Mouse (Mus musculus) embryonic facial prominence, embryonic 13.5 days (tissue): Measurements from ENCODE around the gene Cdca4. TPM values are rescaled to one million over a fixed set of nuclear protein-coding genes. Genes with fewer than 3 reads are reported as not detected.
"Not testable (repeated sequence)": the region's sequence is repeated elsewhere in the genome, so short reads cannot be mapped to it uniquely, and the experiment has no call there.

Source experiments
- ATAC-seq: fragments of 200-750 bp; cut with Nextera tagmentation; 2 replicates; pipeline ENCODE4 v1.8.0; 2017; ENCODE audit warnings: low read depth; ENCODE audit not compliant: insufficient number of reproducible peaks, insufficient read depth, low FRiP score, low TSS enrichment
- H3K27ac ChIP-seq: fragments of 300-500 bp; sonication (generic); 2 replicates; pipeline ENCODE4 v1.5.1; 2015; ENCODE audit warnings: moderate library complexity, mild to moderate bottlenecking, inconsistent platforms
- H3K27me3 ChIP-seq: fragments of 300-500 bp; sonication (generic); 2 replicates; pipeline ENCODE4 v1.6.1; 2015; ENCODE audit warnings: mild to moderate bottlenecking, inconsistent platforms
- H3K36me3 ChIP-seq: fragments of 300-500 bp; sonication (generic); 2 replicates; pipeline ENCODE4 v1.6.1; 2015; ENCODE audit warnings: mild to moderate bottlenecking, inconsistent platforms
- H3K4me1 ChIP-seq: fragments of 300-500 bp; sonication (generic); 2 replicates; pipeline ENCODE4 v1.6.1; 2015; ENCODE audit warnings: inconsistent platforms
- H3K4me2 ChIP-seq: fragments of 300-500 bp; sonication (generic); 2 replicates; pipeline ENCODE4 v1.6.1; 2015; ENCODE audit warnings: moderate library complexity, mild to moderate bottlenecking, inconsistent platforms
- H3K4me3 ChIP-seq: fragments of 300-500 bp; sonication (generic); 2 replicates; pipeline ENCODE4 v1.5.1; 2015; ENCODE audit warnings: mild to moderate bottlenecking, inconsistent platforms
- H3K9ac ChIP-seq: fragments of 300-500 bp; sonication (generic); 2 replicates; pipeline ENCODE4 v1.6.1; 2015; ENCODE audit warnings: mild to moderate bottlenecking, inconsistent platforms
- H3K9me3 ChIP-seq: fragments of 300-500 bp; sonication (generic); 2 replicates; pipeline ENCODE4 v1.6.1; 2016; ENCODE audit warnings: inconsistent platforms
- WGBS: fragments of 180-500 bp; shearing (Covaris S2); methylation state at CpG from one replicate; pipeline ENCODE4 v1.1.7; 2015; ENCODE audit warnings: mixed read lengths; 5-methylcytosine and 5-hydroxymethylcytosine counted together
- polyA plus RNA-seq: library from polyadenylated mRNA; unstranded; fragments of >200 nt; fragmentation: Nextera tagmentation; extraction: Ambion mirVana; gene quantifications from 2 replicates; pipeline ENCODE4 v1.2.1, GENCODE M21; 2015

The Cdca4 gene
- polyA plus RNA-seq, 1 experiment from 2014 or later = 147 TPM

DNA sequence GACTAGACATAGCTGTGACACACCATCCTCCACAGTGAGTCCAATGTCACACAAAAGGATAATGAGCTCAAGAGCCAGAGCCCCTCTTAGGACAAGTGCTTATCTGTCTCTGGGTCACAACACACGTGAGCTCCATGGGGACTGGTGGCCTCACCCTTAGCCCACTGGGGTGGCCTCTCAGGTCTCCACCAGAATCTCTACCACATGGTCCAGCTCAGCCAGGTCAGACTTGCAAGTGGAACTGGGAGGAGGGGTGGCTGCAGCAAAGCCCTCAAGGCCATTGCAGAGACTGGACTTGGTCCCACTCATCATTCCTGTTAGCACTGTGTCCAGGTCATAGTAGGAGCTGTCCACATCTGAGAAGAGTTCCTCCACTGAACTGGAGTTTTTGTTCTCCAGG, 8.0 kb downstream of the Cdca4 start:
- H3K9ac ChIP-seq = no peak overlapping the region
- H3K27me3 ChIP-seq = no peaks in the 10 kb centered on the region
- no peak overlapping the region for H3K4me2 ChIP-seq
- peaks cover 41% of the 10 kb centered on the region for H3K4me1 ChIP-seq
- peaks cover 85% of the 10 kb centered on the region for H3K36me3 ChIP-seq
- no peak for ATAC-seq
- H3K4me3 ChIP-seq = no peak overlapping the region
- WGBS = 61% methylated on average over 1 of the region's 1 CpGs
- no peak overlapping the region for H3K27ac ChIP-seq
- no peaks in the 10 kb centered on the region for H3K9me3 ChIP-seq

DNA sequence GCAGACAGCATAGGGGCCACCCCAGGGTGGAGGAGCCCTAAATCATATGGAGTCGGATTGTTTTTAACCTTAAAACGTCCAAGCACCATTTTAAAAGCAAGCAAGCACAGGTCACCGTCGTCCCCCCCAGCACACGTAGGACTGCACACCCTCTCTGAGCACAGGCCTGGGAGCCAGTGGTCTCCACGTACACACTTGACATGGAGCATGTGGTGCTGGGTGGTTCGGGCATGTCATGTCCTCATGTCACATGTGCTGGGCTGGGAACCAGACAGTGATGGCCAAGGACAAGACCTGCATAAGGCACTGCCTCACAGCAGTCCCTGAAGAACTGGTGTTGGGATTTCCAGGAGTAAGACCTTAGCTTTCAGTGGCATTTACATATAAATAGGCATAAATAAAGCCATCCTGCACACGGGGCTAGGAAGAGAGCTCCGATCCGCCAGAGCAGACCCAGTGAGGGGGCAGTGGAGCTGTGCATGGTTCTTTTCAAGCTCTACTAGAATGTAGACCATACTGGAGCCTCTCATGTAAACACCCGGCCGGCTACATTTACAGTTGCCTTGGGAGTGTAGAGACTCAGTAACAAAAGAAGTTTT, 8.7 kb downstream of the Cdca4 start:
- H3K4me3 ChIP-seq = no peak overlapping the region
- peaks cover 85% of the 10 kb centered on the region for H3K36me3 ChIP-seq
- H3K9me3 ChIP-seq = no peaks in the 10 kb centered on the region
- H3K27ac ChIP-seq = no peak overlapping the region
- ATAC-seq = no peak
- H3K4me1 ChIP-seq = peaks cover 37% of the 10 kb centered on the region
- H3K27me3 ChIP-seq = no peaks in the 10 kb centered on the region
- WGBS = 88% methylated on average over 12 of the region's 12 CpGs
- H3K9ac ChIP-seq = no peak overlapping the region
- no peak overlapping the region for H3K4me2 ChIP-seq

DNA sequence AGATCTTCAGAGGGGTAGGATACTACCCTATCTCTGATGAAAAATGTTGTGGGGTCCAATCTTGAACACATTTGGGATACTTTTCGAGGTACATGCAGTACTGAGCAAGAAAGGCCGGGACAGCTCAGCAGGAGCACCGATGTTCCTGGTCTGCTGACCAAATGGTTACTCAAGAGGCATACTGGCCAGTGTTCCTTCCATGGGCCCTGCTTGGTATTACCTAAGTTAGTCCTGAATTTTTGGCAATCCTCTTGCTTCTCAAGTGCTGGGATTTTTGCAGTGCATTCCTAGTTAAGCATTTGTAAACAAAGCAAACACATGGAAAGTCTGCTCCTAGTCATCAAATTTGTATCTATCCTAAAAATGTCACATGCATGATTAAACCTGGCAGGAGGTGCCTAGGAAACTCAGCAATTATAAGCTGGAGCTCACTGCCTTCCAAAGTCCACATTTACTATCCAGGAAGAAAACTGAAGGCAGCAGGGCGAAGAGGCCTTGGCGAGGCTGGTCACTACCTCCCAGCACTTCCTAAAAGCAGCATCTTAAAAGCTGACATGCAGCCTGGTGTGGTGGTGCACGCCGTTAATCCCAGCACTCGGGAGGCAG, 10.1 kb downstream of the Cdca4 start:
- Histone ChIP-seq H3K36me3 (peaks cover 88% of the 10 kb centered on the region), H3K27me3 (no peaks in the 10 kb centered on the region), H3K9me3 (no peaks in the 10 kb centered on the region), H3K4me3 (no peak overlapping the region), H3K27ac (no peak overlapping the region), H3K9ac (no peak overlapping the region), H3K4me2 (no peak overlapping the region), H3K4me1 (peaks cover 29% of the 10 kb centered on the region)
- ATAC-seq = no peak
- WGBS = 92% methylated on average over 8 of the region's 8 CpGs

DNA sequence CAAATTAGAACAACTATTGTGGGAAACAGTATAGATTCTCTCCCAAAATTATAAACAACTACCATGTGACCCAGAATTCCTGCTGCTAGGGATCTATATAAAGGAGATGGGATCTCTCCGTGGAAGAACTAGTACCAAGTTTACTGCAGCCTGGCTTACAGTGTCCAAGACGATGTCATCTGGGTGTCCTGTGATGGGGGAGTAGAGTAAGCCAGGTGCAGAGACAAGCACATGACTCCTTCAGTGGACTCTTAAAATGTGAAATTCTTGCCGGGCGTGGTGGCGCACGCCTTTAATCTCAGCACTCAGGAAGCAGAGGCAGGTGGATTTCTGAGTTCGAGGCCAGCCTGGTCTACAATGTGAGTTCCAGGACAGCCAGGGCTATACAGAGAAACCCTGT, 12.4 kb downstream of the Cdca4 start:
- H3K36me3 ChIP-seq = peaks cover 80% of the 10 kb centered on the region
- 83% methylated on average over 7 of the region's 7 CpGs for WGBS
- ATAC-seq = not testable (repeated sequence)

DNA sequence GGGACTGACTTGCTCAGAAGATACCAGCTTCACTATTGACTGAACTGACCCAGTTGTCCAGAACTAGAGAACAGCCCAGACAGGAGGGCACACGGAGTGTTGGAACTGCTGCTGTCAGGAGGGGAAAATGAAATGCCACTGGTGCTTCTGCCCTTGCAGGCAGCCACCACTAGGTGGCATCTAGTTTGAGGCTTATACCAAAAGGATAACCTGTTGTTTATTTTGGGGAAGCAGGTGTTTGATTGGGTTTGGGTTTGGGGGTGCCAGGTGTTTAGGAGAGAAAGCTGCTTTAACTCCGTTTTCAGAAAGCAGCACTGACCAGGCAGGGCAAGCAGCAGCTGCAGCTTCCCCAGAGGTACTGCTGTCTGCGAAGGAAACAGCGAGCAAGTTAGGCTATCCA, 12.9 kb downstream of the Cdca4 start:
- WGBS = 54% methylated on average over 4 of the region's 4 CpGs
- H3K27ac ChIP-seq = no peak overlapping the region
- H3K4me1 ChIP-seq = 0 out of 2 replicates have a peak, but pooled peaks cover 5% of the 10 kb centered on the region
- no peak overlapping the region for H3K4me2 ChIP-seq
- H3K9ac ChIP-seq = no peak overlapping the region
- no peak for ATAC-seq
- H3K36me3 ChIP-seq = peaks cover 75% of the 10 kb centered on the region
- H3K9me3 ChIP-seq = no peaks in the 10 kb centered on the region
- no peak overlapping the region for H3K4me3 ChIP-seq
- H3K27me3 ChIP-seq = no peaks in the 10 kb centered on the region

More for the DNA sequence above, 12.4 kb downstream of the Cdca4 start:
- not testable (repeated sequence) for H3K4me3 ChIP-seq, H3K27ac ChIP-seq, H3K9ac ChIP-seq, H3K27me3 ChIP-seq, H3K9me3 ChIP-seq, H3K4me2 ChIP-seq
- 0 out of 2 replicates have a peak, but pooled peaks cover 10% of the 10 kb centered on the region for H3K4me1 ChIP-seq

DNA sequence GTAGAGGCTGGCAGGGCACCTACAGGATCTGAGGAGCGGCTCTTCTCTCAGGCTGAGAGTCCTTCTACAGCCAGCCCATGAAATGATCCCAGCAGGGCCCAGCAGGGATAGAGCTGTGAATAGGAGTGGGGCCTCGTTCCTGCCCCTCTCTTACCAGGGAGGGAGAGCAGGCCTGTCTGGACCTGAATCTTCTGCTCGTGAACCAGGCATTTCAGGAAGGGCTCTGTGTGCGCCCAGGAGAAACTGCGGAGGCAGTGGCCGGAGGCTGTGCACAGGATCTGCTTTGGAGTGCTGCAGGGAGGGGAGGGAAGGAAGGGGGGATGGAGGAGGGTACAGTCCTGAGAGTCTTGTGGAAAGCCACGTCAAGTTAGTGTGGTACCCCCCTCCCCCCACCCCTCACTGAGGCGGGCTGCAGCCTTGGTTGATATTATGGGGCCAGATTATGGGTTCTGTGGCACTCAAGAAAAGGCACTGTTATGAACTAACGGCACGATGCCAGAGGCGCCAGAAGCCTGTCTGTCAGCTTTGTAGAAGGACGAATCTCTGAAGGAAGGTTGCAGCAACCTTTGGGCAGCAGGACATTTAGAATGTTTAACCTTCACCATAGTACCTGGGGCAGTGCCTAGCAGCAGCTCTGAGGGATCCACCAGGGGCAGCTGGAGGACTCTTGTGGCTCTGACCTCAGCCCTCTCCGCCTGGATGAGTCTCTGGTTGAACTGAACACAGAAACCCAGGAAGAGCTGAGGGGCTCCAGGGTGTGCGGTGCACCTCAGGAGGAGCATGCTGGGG, 14.3 kb downstream of the Cdca4 start:
- Histone ChIP-seq H3K27ac (peak overlapping the region; percentile 66; the same call in 1 of the 2 replicates), H3K4me1 (peaks cover 9% of the 10 kb centered on the region), H3K9me3 (no peaks in the 10 kb centered on the region), H3K4me3 (no peak overlapping the region), H3K36me3 (peaks cover 62% of the 10 kb centered on the region), H3K27me3 (no peaks in the 10 kb centered on the region), H3K9ac (no peak overlapping the region), H3K4me2 (no peak overlapping the region)
- WGBS = 68% methylated on average over 14 of the region's 14 CpGs
- 0 out of 2 replicates have a peak, but pooled peaks have one; percentile 21 for ATAC-seq

DNA sequence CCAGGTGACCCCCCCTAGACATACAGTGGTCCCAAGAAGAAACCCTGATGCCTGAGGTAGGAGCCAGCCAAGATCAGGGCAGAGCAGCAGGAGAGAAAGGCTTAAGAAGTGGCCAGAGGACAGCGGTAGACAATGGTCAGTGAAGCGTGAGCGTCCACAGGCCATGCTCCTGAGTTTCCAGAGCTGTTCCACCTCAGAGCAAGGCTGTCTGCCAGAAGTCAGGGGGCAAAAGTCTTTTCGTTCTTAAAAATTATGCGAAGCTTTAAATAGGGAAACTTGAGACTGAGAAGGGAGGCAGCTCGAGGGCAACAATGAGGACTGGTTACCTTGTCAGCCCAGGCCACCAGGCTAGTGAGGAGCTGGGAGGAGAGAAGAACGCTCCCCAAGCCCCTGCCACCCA, 15.9 kb downstream of the Cdca4 start:
- peaks cover 19% of the 10 kb centered on the region for H3K4me1 ChIP-seq
- H3K4me3 ChIP-seq = no peak overlapping the region
- H3K27ac ChIP-seq = no peak overlapping the region
- WGBS = 79% methylated on average over 7 of the region's 7 CpGs
- 0 out of 2 replicates have a peak, but pooled peaks cover 6% of the 10 kb centered on the region for H3K27me3 ChIP-seq
- H3K9me3 ChIP-seq = no peaks in the 10 kb centered on the region
- H3K9ac ChIP-seq = no peak overlapping the region
- no peak overlapping the region for H3K4me2 ChIP-seq
- H3K36me3 ChIP-seq = peaks cover 47% of the 10 kb centered on the region
- ATAC-seq = no peak

DNA sequence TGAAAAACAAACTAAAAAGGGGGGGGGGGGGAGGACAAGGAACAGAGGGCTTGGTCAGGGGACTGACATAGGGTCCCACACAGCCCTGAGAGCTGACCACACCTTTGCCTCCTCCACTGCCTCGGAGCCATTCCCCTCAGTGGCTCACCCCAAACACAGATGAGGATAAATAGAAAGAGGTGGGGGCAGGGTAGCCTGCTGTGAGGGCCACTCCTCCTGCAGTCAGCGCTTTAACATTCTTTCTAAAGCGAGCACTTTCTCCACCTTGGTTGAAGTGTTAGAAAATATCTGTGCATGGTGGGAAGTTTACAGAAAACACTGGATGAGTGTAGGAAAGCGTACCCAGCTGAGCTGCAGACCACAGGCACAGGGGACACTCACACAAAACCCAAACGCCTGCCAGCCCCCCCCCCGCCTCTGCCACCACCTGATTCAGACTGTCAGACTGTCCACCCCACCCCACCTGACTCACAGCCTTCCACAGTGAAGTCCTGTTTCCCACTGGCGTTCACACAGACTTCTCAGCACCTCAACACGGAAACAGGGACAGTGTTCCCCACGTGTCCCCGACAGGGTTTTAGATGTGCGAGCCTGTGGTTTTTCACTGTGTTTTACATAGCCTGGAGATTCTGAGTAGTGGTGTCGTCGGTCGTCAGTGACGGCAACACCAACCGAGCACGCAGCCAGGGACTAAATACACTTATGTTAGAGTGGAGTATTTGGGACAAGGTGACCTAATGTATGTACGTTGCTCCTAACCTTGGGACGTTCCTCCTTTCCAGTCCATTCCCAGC, 18.9 kb downstream of the Cdca4 start:
- Histone ChIP-seq H3K36me3 (peaks cover 18% of the 10 kb centered on the region), H3K27ac (no peak overlapping the region), H3K9ac (peak overlapping the region; percentile 77), H3K9me3 (no peaks in the 10 kb centered on the region), H3K27me3 (0 out of 2 replicates have a peak, but pooled peaks cover 6% of the 10 kb centered on the region), H3K4me2 (peak overlapping the region; percentile 99), H3K4me3 (peak overlapping the region; percentile 67; the same call in 1 of the 2 replicates), H3K4me1 (peaks cover 20% of the 10 kb centered on the region)
- no peak for ATAC-seq
- 63% methylated on average over 19 of the region's 19 CpGs for WGBS

DNA sequence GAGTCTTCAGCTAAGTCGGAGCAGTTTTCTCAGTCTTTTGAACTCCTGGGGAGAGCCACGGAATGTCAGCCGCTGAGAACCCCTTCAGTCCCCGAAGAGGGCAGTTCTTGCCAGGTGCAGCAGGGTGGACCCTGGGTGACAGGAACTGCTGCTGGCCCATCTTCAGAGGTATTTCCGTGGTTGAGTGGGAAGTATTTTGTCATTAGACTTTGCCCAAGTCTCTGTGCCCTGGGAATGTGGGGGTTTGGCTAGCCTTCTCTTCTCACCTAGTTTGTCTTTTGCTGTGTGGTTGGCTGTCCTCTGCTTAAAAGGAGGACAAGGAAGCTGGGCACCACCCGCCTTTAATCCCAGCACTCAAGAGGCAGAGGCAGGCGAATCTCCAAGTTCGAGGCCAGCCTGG, 19.6 kb downstream of the Cdca4 start:
- Histone ChIP-seq H3K4me2 (peak overlapping the region; percentile 99), H3K4me3 (peak overlapping the region; percentile 67), H3K9me3 (no peaks in the 10 kb centered on the region), H3K4me1 (peaks cover 20% of the 10 kb centered on the region), H3K9ac (peak overlapping the region; percentile 77), H3K27me3 (0 out of 2 replicates have a peak, but pooled peaks cover 6% of the 10 kb centered on the region), H3K36me3 (peaks cover 12% of the 10 kb centered on the region), H3K27ac (no peak overlapping the region)
- WGBS = 23% methylated on average over 8 of the region's 8 CpGs
- no peak for ATAC-seq

DNA sequence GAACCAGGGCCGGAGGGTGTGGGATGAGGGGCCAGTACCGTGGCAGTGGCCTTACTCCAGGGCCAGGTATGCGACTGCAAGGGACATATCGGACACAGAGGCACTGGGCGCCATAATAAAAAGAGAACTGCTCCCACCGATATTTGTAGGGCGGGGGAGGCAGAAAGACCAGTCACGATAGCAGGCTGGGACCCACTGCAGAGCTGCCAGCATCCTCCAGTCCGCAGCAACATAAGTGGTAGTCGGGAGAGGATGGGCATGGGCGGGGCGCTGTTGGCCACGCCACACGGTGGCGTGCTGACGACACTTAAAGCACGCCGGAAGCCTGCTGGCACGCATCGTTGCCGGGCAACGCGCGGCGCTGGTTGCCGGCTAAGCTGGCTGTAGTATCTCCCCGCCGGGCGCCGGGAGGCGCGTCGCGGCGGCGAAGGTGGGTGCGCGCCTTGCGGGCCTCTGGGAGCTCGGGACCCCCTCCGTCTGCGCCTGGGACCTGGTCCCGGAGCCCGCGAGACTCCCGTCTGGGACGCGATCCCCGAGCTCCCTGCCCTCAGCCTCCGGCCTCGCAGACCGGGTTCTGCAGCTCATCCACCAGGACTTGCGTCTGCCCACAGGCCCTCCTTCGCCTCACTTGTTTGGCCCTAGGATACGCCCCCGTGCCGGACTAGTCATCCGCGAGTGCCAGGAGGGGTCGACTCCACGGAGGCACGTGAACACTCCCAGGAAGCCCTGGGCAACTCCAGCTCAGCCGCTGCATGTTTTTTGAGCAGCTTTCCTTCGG, 20.4 kb downstream of the Cdca4 start, which contains the start of gene Clba1:
Gene Clba1, plus strand, starts transcription at position 351 of the 778 bp plus-strand sequence.
- peak within 1 kb of the TSS; percentile 44; the same call in 1 of the 2 replicates for H3K27ac ChIP-seq
- H3K4me2 ChIP-seq = peak within 1 kb of the TSS; percentile 99
- peak within 1 kb of the TSS; percentile 77 for H3K9ac ChIP-seq
- peaks cover 3% of the 10 kb centered on the region; the same call in 1 of the 2 replicates for H3K36me3 ChIP-seq
- H3K9me3 ChIP-seq = no peaks in the 10 kb centered on the region
- H3K27me3 ChIP-seq = peaks cover 6% of the 10 kb centered on the region; the same call in 1 of the 2 replicates
- peaks cover 20% of the 10 kb centered on the region for H3K4me1 ChIP-seq
- peak; percentile 88 for ATAC-seq
- H3K4me3 ChIP-seq = peak within 1 kb of the TSS; percentile 67
- WGBS = under 1% methylated on average over 64 of the region's 64 CpGs
